Mouse (Mus musculus) spleen, adult 2 months (tissue): ENCODE measurements around the gene Itga9.

Source experiments
- CTCF ChIP-seq: fragments of 200-500 bp; IDR thresholded peaks from 2 replicates; pipeline ENCODE4 v1.5.1; 2011; ENCODE audit warnings: mild to moderate bottlenecking, inconsistent platforms; ENCODE audit not compliant: insufficient read depth, insufficient read length, insufficient replicate concordance; ENCODE audit errors: extremely low read depth
- POLR2A ChIP-seq: fragments of 200-500 bp; IDR thresholded peaks from 2 replicates; pipeline ENCODE4 v1.6.1; 2011; ENCODE audit warnings: low read depth, low read length, inconsistent platforms

GRCm38 (mm10) chr9:118838910-118839667, 232.6 kb downstream of the Itga9 start:
- TF ChIP-seq POLR2A (no peak), CTCF (no peak)
